Mouse (Mus musculus) liver, adult 2 months (tissue): ENCODE measurements at regions not wholly inside any gene's neighbourhood (a gene's known extent, or its start where the extent isn't known, plus 50 kb on each side); places are given as distances from the start of the nearest gene placed in this dataset.
A peak's percentile ranks its signal among the peaks of the same experiment; 100 is the strongest.

Experiments used
- DNase-seq: peaks from one replicate; pipeline ENCODE4 v3.0.0-alpha.2; 2011; ENCODE audit warnings: low read depth, low spot score; ENCODE audit errors: extremely low read depth
- H3K27ac ChIP-seq: fragments of 200-500 bp; replicated peaks from 2 replicates; pipeline ENCODE4 v1.5.1; 2012; ENCODE audit warnings: low read depth, mild to moderate bottlenecking, control low read depth, inconsistent platforms, low read length; ENCODE audit not compliant: insufficient read depth
- H3K27me3 ChIP-seq: fragments of 200-500 bp; 2 replicates; pipeline ENCODE4 v1.6.1; 2012; ENCODE audit warnings: mild to moderate bottlenecking, moderate library complexity, low read length, inconsistent platforms; ENCODE audit not compliant: control insufficient read depth, insufficient read depth
- H3K36me3 ChIP-seq: fragments of 200-500 bp; 2 replicates; pipeline ENCODE4 v1.6.1; 2012; ENCODE audit warnings: low read length, inconsistent platforms; ENCODE audit not compliant: control insufficient read depth, insufficient read depth
- H3K4me1 ChIP-seq: fragments of 200-500 bp; 2 replicates; pipeline ENCODE4 v1.6.1; 2011; ENCODE audit warnings: low read length; ENCODE audit not compliant: control insufficient read depth, insufficient read depth
- H3K4me3 ChIP-seq: fragments of 200-500 bp; 2 replicates; pipeline ENCODE4 v1.5.1; 2011; ENCODE audit warnings: low read depth, mild to moderate bottlenecking, control low read depth, low read length, moderate library complexity; ENCODE audit not compliant: insufficient read depth
- H3K79me2 ChIP-seq: fragments of 200-500 bp; 2 replicates; pipeline ENCODE4 v1.6.1; 2012; ENCODE audit warnings: inconsistent platforms, mild to moderate bottlenecking, low read length, moderate library complexity; ENCODE audit not compliant: control insufficient read depth, insufficient read depth
- H3K9ac ChIP-seq: fragments of 200-500 bp; 2 replicates; pipeline ENCODE4 v1.6.1; 2012; ENCODE audit warnings: low read depth, mild to moderate bottlenecking, control low read depth, inconsistent platforms, low read length
- CTCF ChIP-seq: fragments of 200-500 bp; IDR thresholded peaks from 2 replicates; pipeline ENCODE4 v1.5.1; 2011; ENCODE audit warnings: low read depth, low read length, control low read depth
- POLR2A ChIP-seq: fragments of 200-500 bp; IDR thresholded peaks from 2 replicates; pipeline ENCODE4 v1.6.1; 2011; ENCODE audit warnings: low read length, control low read depth; ENCODE audit not compliant: insufficient read depth; ENCODE audit errors: extremely low read depth
- WGBS: fragments of 180-500 bp; shearing (Covaris S2); methylation state at CpG from one replicate; pipeline ENCODE4 v1.1.7; 2018; 5-methylcytosine and 5-hydroxymethylcytosine counted together

DNA sequence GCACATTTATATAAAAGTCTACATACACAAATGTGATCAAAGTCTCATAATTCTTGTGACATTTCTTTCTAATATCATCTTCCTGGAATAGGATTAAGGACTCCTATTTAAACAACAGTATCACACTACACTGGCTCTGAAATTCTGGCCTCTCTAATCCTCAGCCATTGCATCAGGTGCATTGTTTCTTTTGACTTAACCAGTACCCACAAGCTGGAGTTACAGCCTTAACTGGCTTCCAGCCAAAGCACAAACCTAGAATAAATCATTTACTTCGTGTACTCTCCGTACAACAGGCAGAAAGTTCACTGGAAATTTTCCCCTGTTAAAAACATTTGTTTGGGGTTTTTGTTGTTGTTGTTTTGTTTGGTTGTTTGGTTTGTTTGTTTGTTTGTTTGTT is 773.9 kb upstream of the Pcdh7 start:
- Histone ChIP-seq H3K27ac (no peak overlapping the region), H3K4me3 (no peak overlapping the region), H3K4me1 (no peaks in the 10 kb centered on the region), H3K27me3 (no peaks in the 10 kb centered on the region), H3K9ac (no peak overlapping the region), H3K79me2 (no peaks in the 10 kb centered on the region), H3K36me3 (no peaks in the 10 kb centered on the region)
- TF ChIP-seq POLR2A, result no peak
- no peak for TF ChIP-seq CTCF
- WGBS, result 19% methylated on average over 2 of the region's 2 CpGs
- DNase-seq, result peak; percentile 77

GRCm38 (mm10) chr5:56952799-56953498 is 764.8 kb upstream of the Pcdh7 start:
- Histone ChIP-seq H3K9ac (no peak overlapping the region), H3K27me3 (no peaks in the 10 kb centered on the region), H3K4me1 (no peaks in the 10 kb centered on the region), H3K36me3 (no peaks in the 10 kb centered on the region), H3K4me3 (no peak overlapping the region), H3K27ac (no peak overlapping the region), H3K79me2 (no peaks in the 10 kb centered on the region)
- TF ChIP-seq POLR2A, result no peak
- no peak for TF ChIP-seq CTCF
- DNase-seq, result no peak
- WGBS, result 74% methylated on average over 3 of the region's 3 CpGs
